Mouse (Mus musculus) neural tube, embryonic 14.5 days (tissue): ENCODE data around the gene Pappa. TPM values are rescaled to one million over a fixed set of nuclear protein-coding genes. Genes with fewer than 3 reads are reported as not detected.
A peak's percentile ranks its signal among the peaks of the same experiment; 100 is the strongest.

Source experiments
- ATAC-seq: fragments of 200-750 bp; cut with Nextera tagmentation; 2 replicates; pipeline ENCODE4 v1.8.0; 2017; ENCODE audit warnings: low read depth, mild to moderate bottlenecking, moderate TSS enrichment, moderate library complexity
- H3K27ac ChIP-seq: fragments of 300-500 bp; sonication (generic); 2 replicates; pipeline ENCODE4 v1.5.1; 2014; ENCODE audit warnings: low read depth, mild to moderate bottlenecking, control low read depth, low read length, moderate library complexity, mixed read lengths
- H3K27me3 ChIP-seq: fragments of 300-500 bp; sonication (generic); 2 replicates; pipeline ENCODE4 v1.6.1; 2014; ENCODE audit warnings: low read length; ENCODE audit not compliant: control insufficient read depth, insufficient read depth
- H3K36me3 ChIP-seq: fragments of 300-500 bp; sonication (generic); 2 replicates; pipeline ENCODE4 v1.6.1; 2014; ENCODE audit warnings: low read length, mixed read lengths; ENCODE audit not compliant: control insufficient read depth, insufficient read depth
- H3K4me1 ChIP-seq: fragments of 300-500 bp; sonication (generic); 2 replicates; pipeline ENCODE4 v1.6.1; 2014; ENCODE audit warnings: low read length; ENCODE audit not compliant: control insufficient read depth, insufficient read depth
- H3K4me2 ChIP-seq: fragments of 300-500 bp; sonication (generic); 2 replicates; pipeline ENCODE4 v1.6.1; 2014; ENCODE audit warnings: mild to moderate bottlenecking, low read depth, low read length, control low read depth
- H3K4me3 ChIP-seq: fragments of 300-500 bp; sonication (generic); 2 replicates; pipeline ENCODE4 v1.5.1; 2014; ENCODE audit warnings: low read depth, low read length, control low read depth, mixed read lengths
- H3K9ac ChIP-seq: fragments of 300-500 bp; sonication (generic); replicated peaks from 2 replicates; pipeline ENCODE4 v1.6.1; 2014; ENCODE audit warnings: low read depth, mild to moderate bottlenecking, control low read depth, low read length, mixed read lengths
- H3K9me3 ChIP-seq: fragments of 300-500 bp; sonication (generic); 2 replicates; pipeline ENCODE4 v1.6.1; 2016; ENCODE audit warnings: low read length; ENCODE audit not compliant: control insufficient read depth
- WGBS: fragments of 180-500 bp; shearing (Covaris S2); extraction: QIAGEN DNeasy Blood & Tissue Kit; methylation state at CpG from one replicate; pipeline ENCODE4 v1.1.7; 2014; 5-methylcytosine and 5-hydroxymethylcytosine counted together
- polyA plus RNA-seq: library from polyadenylated mRNA; unstranded; fragments of >200 nt; fragmentation: Nextera tagmentation; extraction: Ambion mirVana; gene quantifications from 2 replicates; pipeline ENCODE4 v1.2.1, GENCODE M21; 2014

Gene Pappa
- polyA plus RNA-seq, 1 experiment from 2014 or later = 1.2 TPM

GRCm38 (mm10) chr4:65125341-65126332, 1.7 kb downstream of the Pappa start:
- Histone ChIP-seq H3K27ac (no peak overlapping the region), H3K4me2 (peak overlapping the region; percentile 97), H3K36me3 (no peaks in the 10 kb centered on the region), H3K9me3 (no peaks in the 10 kb centered on the region), H3K4me3 (peak overlapping the region; percentile 50), H3K4me1 (peaks cover 9% of the 10 kb centered on the region; the same call in 1 of the 2 replicates), H3K27me3 (peaks cover 10% of the 10 kb centered on the region), H3K9ac (no peak overlapping the region)
- peak; percentile 41; the same call in 1 of the 2 replicates for ATAC-seq
- 0% methylated on average over 30 of the region's 30 CpGs for WGBS

GRCm38 (mm10) chr4:65126451-65127290, 2.7 kb downstream of the Pappa start:
- no peaks in the 10 kb centered on the region for H3K9me3 ChIP-seq
- peaks cover 9% of the 10 kb centered on the region; the same call in 1 of the 2 replicates for H3K4me1 ChIP-seq
- peak overlapping the region; percentile 97 for H3K4me2 ChIP-seq
- H3K36me3 ChIP-seq = no peaks in the 10 kb centered on the region
- H3K4me3 ChIP-seq = peak overlapping the region; percentile 50
- peaks cover 10% of the 10 kb centered on the region for H3K27me3 ChIP-seq
- WGBS = 3% methylated on average over 23 of the region's 23 CpGs
- ATAC-seq = peak; percentile 35; the same call in 1 of the 2 replicates
- H3K27ac ChIP-seq = no peak overlapping the region
- no peak overlapping the region; the same call in 1 of the 2 replicates for H3K9ac ChIP-seq

- peak overlapping the region; percentile 97 for H3K4me2 ChIP-seq
- H3K4me1 ChIP-seq = peaks cover 9% of the 10 kb centered on the region; the same call in 1 of the 2 replicates
- peaks cover 10% of the 10 kb centered on the region for H3K27me3 ChIP-seq
- no peaks in the 10 kb centered on the region for H3K9me3 ChIP-seq
- WGBS = 10% methylated on average over 6 of the region's 6 CpGs
- no peak overlapping the region for H3K4me3 ChIP-seq
- ATAC-seq = peak; percentile 26; the same call in 1 of the 2 replicates
- H3K9ac ChIP-seq = no peak overlapping the region
- no peak overlapping the region for H3K27ac ChIP-seq
- no peaks in the 10 kb centered on the region for H3K36me3 ChIP-seq
These were observed 3.3 kb downstream of the Pappa start for GRCm38 (mm10) chr4:65127291-65127590.

GRCm38 (mm10) chr4:65132657-65133056, 8.7 kb downstream of the Pappa start:
- WGBS = 78% methylated on average over 3 of the region's 3 CpGs

GRCm38 (mm10) chr4:65134358-65134757, 10.4 kb downstream of the Pappa start:
- no peak overlapping the region for H3K9ac ChIP-seq
- 89% methylated on average over 5 of the region's 5 CpGs for WGBS
- ATAC-seq = no peak

More at GRCm38 (mm10) chr4:65132657-65133056, 8.7 kb downstream of the Pappa start:
- no peak for ATAC-seq
- H3K36me3 ChIP-seq = no peaks in the 10 kb centered on the region
- H3K27me3 ChIP-seq = 0 out of 2 replicates have a peak, but pooled peaks cover 1% of the 10 kb centered on the region
- H3K27ac ChIP-seq = no peak overlapping the region
- H3K9ac ChIP-seq = no peak overlapping the region
- no peaks in the 10 kb centered on the region for H3K9me3 ChIP-seq
- no peak overlapping the region for H3K4me3 ChIP-seq
- H3K4me1 ChIP-seq = no peaks in the 10 kb centered on the region
- no peak overlapping the region for H3K4me2 ChIP-seq

GRCm38 (mm10) chr4:65135109-65135508, 11.1 kb downstream of the Pappa start:
- 71% methylated on average over 5 of the region's 5 CpGs for WGBS
- Histone ChIP-seq H3K4me3 (no peak overlapping the region), H3K9ac (no peak overlapping the region), H3K27me3 (no peaks in the 10 kb centered on the region), H3K36me3 (no peaks in the 10 kb centered on the region), H3K9me3 (no peaks in the 10 kb centered on the region), H3K27ac (no peak overlapping the region), H3K4me1 (no peaks in the 10 kb centered on the region), H3K4me2 (no peak overlapping the region)
- no peak for ATAC-seq

More at GRCm38 (mm10) chr4:65134358-65134757, 10.4 kb downstream of the Pappa start:
- Histone ChIP-seq H3K27me3 (no peaks in the 10 kb centered on the region), H3K4me3 (no peak overlapping the region), H3K36me3 (no peaks in the 10 kb centered on the region), H3K9me3 (no peaks in the 10 kb centered on the region), H3K4me2 (no peak overlapping the region), H3K4me1 (no peaks in the 10 kb centered on the region), H3K27ac (no peak overlapping the region)

- no peaks in the 10 kb centered on the region for H3K4me1 ChIP-seq
- no peak for ATAC-seq
- 80% methylated on average over 3 of the region's 3 CpGs for WGBS
These were observed 12.6 kb downstream of the Pappa start for GRCm38 (mm10) chr4:65136541-65136940.

GRCm38 (mm10) chr4:65146936-65147335, 23.0 kb downstream of the Pappa start:
- H3K27ac ChIP-seq = no peak overlapping the region
- no peaks in the 10 kb centered on the region for H3K9me3 ChIP-seq
- no peak overlapping the region for H3K4me2 ChIP-seq
- WGBS = 75% methylated on average over 1 of the region's 1 CpGs
- H3K27me3 ChIP-seq = no peaks in the 10 kb centered on the region
- no peak overlapping the region for H3K9ac ChIP-seq
- no peaks in the 10 kb centered on the region for H3K36me3 ChIP-seq
- no peak for ATAC-seq
- no peak overlapping the region for H3K4me3 ChIP-seq
- H3K4me1 ChIP-seq = no peaks in the 10 kb centered on the region

More at GRCm38 (mm10) chr4:65136541-65136940, 12.6 kb downstream of the Pappa start:
- H3K27ac ChIP-seq = no peak overlapping the region
- no peak overlapping the region for H3K4me2 ChIP-seq
- H3K9ac ChIP-seq = no peak overlapping the region
- H3K4me3 ChIP-seq = no peak overlapping the region
- no peaks in the 10 kb centered on the region for H3K36me3 ChIP-seq
- H3K27me3 ChIP-seq = no peaks in the 10 kb centered on the region
- no peaks in the 10 kb centered on the region for H3K9me3 ChIP-seq
